Comparison of ENCODE assay signal across 12 mouse cellular contexts in the genomic region with DNA sequence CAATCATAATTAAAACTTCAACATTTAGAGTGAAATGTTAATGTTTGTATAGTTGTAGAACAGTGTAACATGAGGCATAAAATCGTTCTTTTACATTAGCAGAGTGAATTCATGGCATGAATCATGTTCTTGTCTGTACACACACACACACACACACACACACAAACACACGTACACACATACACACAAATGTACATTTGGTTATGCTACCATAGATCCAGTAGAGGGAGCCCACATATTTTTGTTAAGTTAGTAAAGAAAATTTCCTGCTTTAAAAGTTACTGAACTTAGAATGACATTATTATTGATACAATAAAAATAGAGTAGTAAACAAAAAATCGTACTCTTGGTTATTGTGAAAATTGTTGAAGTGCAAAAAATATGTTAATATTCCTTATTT. TPM values are rescaled to one million over a fixed set of nuclear protein-coding genes. Genes with fewer than 3 reads are reported as not detected.
A peak's percentile ranks its signal among the peaks of the same experiment; 100 is the strongest.
DNase-seq lines count a peak whose midpoint lies in the region; ATAC-seq and TF ChIP-seq lines count a peak whose summit lies in the region.
"Had no signal": no experiment of that assay in that cellular context is flagged by ENCODE, and none has a peak within 500 bp of the region (broad histone marks: within the 10 kb centered on the region; RNA-seq: fewer than 3 reads in every experiment).

No protein-coding gene starts in this region.

- 46% methylated on average over 3 of the region's 3 CpGs for WGBS in intestine, postnatal 0 days
- 49% methylated on average over 3 of the region's 3 CpGs for WGBS in intestine, embryonic 15.5 days

- no peak overlapping the region for H3K4me3 ChIP-seq in intestine, postnatal 0 days (ENCODE audit: low read depth, low read length)
- H3K4me3 ChIP-seq in intestine, embryonic 15.5 days (replicated peaks) = no peak overlapping the region
- H3K4me3 ChIP-seq: embryonic facial prominence, embryonic 13.5 days; limb, embryonic 13.5 days had no signal

- H3K4me1 ChIP-seq in intestine, postnatal 0 days (replicated peaks; ENCODE audit: control insufficient read depth, insufficient read depth, low read length) = no peaks in the 10 kb centered on the region
- no peaks in the 10 kb centered on the region for H3K4me1 ChIP-seq in intestine, embryonic 15.5 days (replicated peaks)
- H3K4me1 ChIP-seq: embryonic facial prominence, embryonic 13.5 days; limb, embryonic 13.5 days had no signal

- peak; percentile 59 for TF ChIP-seq CTCF in intestine, postnatal 0 days (IDR thresholded peaks at IDR 0.05; ENCODE audit: low read depth)

- intact Hi-C loops in left cerebral cortex, postnatal 10 days (cut with DNase I) = no loop called here

- no peak overlapping the region for H3K27ac ChIP-seq in intestine, postnatal 0 days (ENCODE audit: low read depth, low read length)
- H3K27ac ChIP-seq in intestine, embryonic 15.5 days = no peak overlapping the region
- H3K27ac ChIP-seq: embryonic facial prominence, embryonic 13.5 days; limb, embryonic 13.5 days had no signal

- no peaks in the 10 kb centered on the region for H3K36me3 ChIP-seq in intestine, postnatal 0 days (ENCODE audit: control insufficient read depth, insufficient read depth)
- H3K36me3 ChIP-seq in intestine, embryonic 15.5 days = no peaks in the 10 kb centered on the region
- H3K36me3 ChIP-seq: embryonic facial prominence, embryonic 13.5 days; limb, embryonic 13.5 days had no signal

- H3K9me3 ChIP-seq in intestine, postnatal 0 days (ENCODE audit: control insufficient read depth) = no peaks in the 10 kb centered on the region
- no peaks in the 10 kb centered on the region for H3K9me3 ChIP-seq in intestine, embryonic 15.5 days
- H3K9me3 ChIP-seq: embryonic facial prominence, embryonic 13.5 days; limb, embryonic 13.5 days had no signal

- no peaks in the 10 kb centered on the region for H3K27me3 ChIP-seq in intestine, postnatal 0 days (replicated peaks; ENCODE audit: control insufficient read depth, insufficient read depth, low read length)
- no peaks in the 10 kb centered on the region for H3K27me3 ChIP-seq in intestine, embryonic 15.5 days (replicated peaks)
- H3K27me3 ChIP-seq: embryonic facial prominence, embryonic 13.5 days; limb, embryonic 13.5 days had no signal

- no peak overlapping the region for H3K4me2 ChIP-seq in intestine, postnatal 0 days (replicated peaks; ENCODE audit: low read depth)
- no peak overlapping the region for H3K4me2 ChIP-seq in intestine, embryonic 15.5 days (replicated peaks)
- H3K4me2 ChIP-seq: embryonic facial prominence, embryonic 13.5 days; limb, embryonic 13.5 days had no signal

- peak; percentile 60 for DNase-seq in 3T3-L1 (ENCODE audit: low read depth, low spot score)
- peak; percentile 32 for DNase-seq in CD4-positive helper T cell, adult 2 months (ENCODE audit: low read depth, low spot score)
- peak; percentile 35 for DNase-seq in induced T-regulatory cell, adult 2 months (ENCODE audit: low read depth)
- DNase-seq in left cerebral cortex, postnatal 10 days (ENCODE audit: extremely low spot score in 1 of 2, low spot score in 2 of 2) = no peak
- DNase-seq in cerebellum, adult 11-12 months = no peak
- DNase-seq: cerebellum, adult 9-10 months; kidney, adult 18-20 months had no signal

- no peak overlapping the region for H3K9ac ChIP-seq in intestine, postnatal 0 days (ENCODE audit: low read depth, low read length)
- H3K9ac ChIP-seq in intestine, embryonic 15.5 days = no peak overlapping the region
- H3K9ac ChIP-seq: embryonic facial prominence, embryonic 13.5 days; limb, embryonic 13.5 days had no signal

- ATAC-seq in intestine, postnatal 0 days = no peak
- no peak for ATAC-seq in intestine, embryonic 15.5 days
- ATAC-seq: forebrain, embryonic 16.5 days had no signal

RNA-seq across cellular contexts. Expression of gene Rbm26, which starts 7.7 kb away (rescaled TPM):
- 14.8 and 19.6 TPM in 2 replicates for polyA plus RNA-seq in intestine, postnatal 0 days (2015; fragmentation: Nextera tagmentation; extraction: Ambion mirVana)
- 26.4 and 30.2 TPM in 2 replicates for polyA plus RNA-seq in intestine, embryonic 15.5 days (2015; fragmentation: Nextera tagmentation; extraction: Ambion mirVana)
- 10 to 100 TPM; 67.2 to 70.9 TPM for total RNA-seq in left cerebral cortex, postnatal 10 days (2021)

Comparison
In these comparisons a context has a peak if more than half of its experiments do, and no peak if none do; other contexts are left out.
1. DNase-seq: peak in 3T3-L1 (single experiment), CD4-positive helper T cell, adult 2 months (single experiment) and induced T-regulatory cell, adult 2 months (single experiment); none in left cerebral cortex, postnatal 10 days (0 of 2) and cerebellum, adult 11-12 months (single experiment).